Mouse (Mus musculus) erythroblast, embryonic 14.5 days (primary cell): ENCODE data around the gene Cmip. TPM values are rescaled to one million over a fixed set of nuclear protein-coding genes. Genes with fewer than 3 reads are reported as not detected.

Source experiments
- H3K27me3 ChIP-seq: 2 replicates; pipeline ENCODE4 v1.6.1; 2012; ENCODE audit warnings: inconsistent platforms; ENCODE audit not compliant: control insufficient read depth
- H3K36me3 ChIP-seq: 2 replicates; pipeline ENCODE4 v1.6.1; 2012; ENCODE audit warnings: mild to moderate bottlenecking, inconsistent platforms; ENCODE audit not compliant: control insufficient read depth
- H3K4me1 ChIP-seq: 2 replicates; pipeline ENCODE4 v1.6.1; 2012; ENCODE audit warnings: inconsistent platforms; ENCODE audit not compliant: control insufficient read depth
- H3K4me3 ChIP-seq: replicated peaks from 2 replicates; pipeline ENCODE3; 2012; ENCODE audit warnings: moderate library complexity, mild to moderate bottlenecking, inconsistent platforms
- H3K9me3 ChIP-seq: 2 replicates; pipeline ENCODE4 v1.6.1; 2012; ENCODE audit warnings: low read length, inconsistent platforms, mixed read lengths; ENCODE audit not compliant: control insufficient read depth
- GATA1 ChIP-seq: IDR thresholded peaks from 2 replicates; pipeline ENCODE4 v1.6.1; 2012; ENCODE audit warnings: low read length, inconsistent platforms, mixed read lengths
- TAL1 ChIP-seq: IDR thresholded peaks from 3 replicates; pipeline ENCODE4 v1.6.1; 2012; ENCODE audit warnings: low read length, inconsistent platforms, mixed read lengths
- polyA plus RNA-seq: library from polyadenylated mRNA; stranded (reverse); fragments of >175 nt; gene quantifications from 2 replicates; pipeline ENCODE4 v1.2.3, GENCODE M21; 2012

Gene Cmip
- polyA plus RNA-seq, 1 experiment = 8.2 TPM

- Histone ChIP-seq H3K9me3 (no peaks in the 10 kb centered on the region), H3K36me3 (peaks cover 47% of the 10 kb centered on the region), H3K27me3 (no peaks in the 10 kb centered on the region), H3K4me3 (no peak overlapping the region), H3K4me1 (peaks cover 76% of the 10 kb centered on the region)
- TF ChIP-seq TAL1 (no peak), GATA1 (no peak)
Observed at GRCm38 (mm10) chr8:117302072-117302471, 45.2 kb downstream of the Cmip start.

- H3K9me3 ChIP-seq = no peaks in the 10 kb centered on the region
- H3K4me3 ChIP-seq = no peak overlapping the region
- peaks cover 60% of the 10 kb centered on the region for H3K4me1 ChIP-seq
- TF ChIP-seq TAL1 (no peak), GATA1 (no peak)
- no peaks in the 10 kb centered on the region for H3K27me3 ChIP-seq
- H3K36me3 ChIP-seq = peaks cover 41% of the 10 kb centered on the region
Observed at GRCm38 (mm10) chr8:117303666-117304065, 46.8 kb downstream of the Cmip start.

GRCm38 (mm10) chr8:117305405-117305804 lies 48.5 kb downstream of the Cmip start:
- H3K9me3 ChIP-seq = no peaks in the 10 kb centered on the region
- H3K27me3 ChIP-seq = no peaks in the 10 kb centered on the region
- TF ChIP-seq GATA1 (no peak), TAL1 (no peak)
- H3K36me3 ChIP-seq = peaks cover 28% of the 10 kb centered on the region
- H3K4me3 ChIP-seq = no peak overlapping the region
- peaks cover 42% of the 10 kb centered on the region for H3K4me1 ChIP-seq

- Histone ChIP-seq H3K4me1 (peaks cover 29% of the 10 kb centered on the region), H3K36me3 (peaks cover 27% of the 10 kb centered on the region), H3K27me3 (no peaks in the 10 kb centered on the region), H3K9me3 (no peaks in the 10 kb centered on the region), H3K4me3 (no peak overlapping the region)
- TF ChIP-seq GATA1 (no peak), TAL1 (no peak)
Observed at GRCm38 (mm10) chr8:117306756-117307155, 49.9 kb downstream of the Cmip start.

GRCm38 (mm10) chr8:117307221-117307620 lies 50.4 kb downstream of the Cmip start:
- TF ChIP-seq TAL1 (no peak), GATA1 (no peak)
- Histone ChIP-seq H3K4me3 (no peak overlapping the region), H3K4me1 (peaks cover 26% of the 10 kb centered on the region), H3K9me3 (no peaks in the 10 kb centered on the region), H3K36me3 (peaks cover 26% of the 10 kb centered on the region), H3K27me3 (no peaks in the 10 kb centered on the region)

- TF ChIP-seq TAL1 = no peak
- no peak for TF ChIP-seq GATA1
- Histone ChIP-seq H3K4me1 (peaks cover 22% of the 10 kb centered on the region), H3K27me3 (no peaks in the 10 kb centered on the region), H3K9me3 (no peaks in the 10 kb centered on the region), H3K36me3 (peaks cover 25% of the 10 kb centered on the region), H3K4me3 (no peak overlapping the region)
Observed at GRCm38 (mm10) chr8:117308303-117309095, 51.6 kb downstream of the Cmip start.

DNA sequence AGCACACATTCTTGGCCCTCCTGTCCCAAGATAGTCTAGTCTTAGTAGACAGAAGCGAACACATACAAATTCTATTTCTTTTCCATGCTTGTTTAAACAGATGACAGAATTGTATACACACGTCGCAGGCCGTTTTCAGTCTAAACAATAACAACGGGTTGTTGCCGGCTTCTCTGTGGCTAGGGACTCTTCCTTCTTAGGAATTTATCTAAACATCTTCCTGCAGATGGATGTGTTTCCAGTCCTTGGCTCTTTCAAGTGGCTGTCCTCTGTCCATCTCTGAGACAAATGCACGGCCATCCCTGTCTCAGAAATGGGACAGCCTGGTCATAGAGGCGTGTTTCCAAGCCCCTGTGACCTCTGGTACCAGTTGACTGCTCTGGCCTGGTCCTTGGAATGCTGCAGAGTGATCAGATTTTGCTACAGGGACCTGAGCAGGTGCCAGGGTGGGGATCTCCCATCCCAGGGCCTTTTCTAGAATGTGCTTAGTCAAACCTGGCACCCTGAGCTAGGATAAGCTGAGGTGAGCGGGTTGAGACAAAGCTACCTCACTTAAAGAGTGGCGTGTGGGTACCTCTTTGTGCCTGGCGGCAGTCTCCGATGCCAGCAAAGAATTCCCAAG lies 52.9 kb downstream of the Cmip start:
- Histone ChIP-seq H3K4me1 (peaks cover 16% of the 10 kb centered on the region), H3K27me3 (no peaks in the 10 kb centered on the region), H3K9me3 (no peaks in the 10 kb centered on the region), H3K36me3 (peaks cover 19% of the 10 kb centered on the region), H3K4me3 (no peak overlapping the region)
- TF ChIP-seq TAL1 (no peak), GATA1 (no peak)

DNA sequence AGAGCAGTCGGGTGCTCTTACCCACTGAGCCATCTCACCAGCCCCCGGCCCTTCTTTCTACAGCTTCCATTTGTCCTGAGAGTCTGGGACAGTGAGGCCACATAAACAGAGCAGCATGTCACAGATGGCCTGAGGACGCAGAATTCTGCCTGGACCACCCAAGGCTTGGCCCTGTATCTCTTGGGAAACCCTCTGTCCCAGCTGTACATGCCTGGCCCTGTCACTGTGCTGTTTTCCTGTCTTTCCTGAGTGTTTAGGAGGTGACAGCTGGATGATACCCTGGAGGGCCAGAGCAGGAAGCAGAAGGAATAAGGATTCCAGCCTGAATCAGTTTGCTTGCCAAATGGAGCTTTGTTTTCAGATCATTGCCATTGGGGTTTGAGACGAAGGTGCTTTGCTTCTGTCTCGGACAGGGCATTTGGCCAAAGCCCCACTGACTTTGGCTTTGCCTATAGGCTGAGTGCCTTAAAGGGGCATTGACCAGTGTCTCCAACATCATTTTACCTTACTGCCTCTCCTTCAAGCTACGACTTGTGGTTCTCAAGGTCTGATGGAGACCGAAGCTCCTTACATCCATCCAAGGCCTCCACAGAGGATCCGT lies 54.2 kb downstream of the Cmip start:
- peaks cover 14% of the 10 kb centered on the region for H3K4me1 ChIP-seq
- peaks cover 24% of the 10 kb centered on the region for H3K36me3 ChIP-seq
- H3K9me3 ChIP-seq = no peaks in the 10 kb centered on the region
- TF ChIP-seq GATA1 (no peak), TAL1 (no peak)
- no peak overlapping the region for H3K4me3 ChIP-seq
- no peaks in the 10 kb centered on the region for H3K27me3 ChIP-seq

DNA sequence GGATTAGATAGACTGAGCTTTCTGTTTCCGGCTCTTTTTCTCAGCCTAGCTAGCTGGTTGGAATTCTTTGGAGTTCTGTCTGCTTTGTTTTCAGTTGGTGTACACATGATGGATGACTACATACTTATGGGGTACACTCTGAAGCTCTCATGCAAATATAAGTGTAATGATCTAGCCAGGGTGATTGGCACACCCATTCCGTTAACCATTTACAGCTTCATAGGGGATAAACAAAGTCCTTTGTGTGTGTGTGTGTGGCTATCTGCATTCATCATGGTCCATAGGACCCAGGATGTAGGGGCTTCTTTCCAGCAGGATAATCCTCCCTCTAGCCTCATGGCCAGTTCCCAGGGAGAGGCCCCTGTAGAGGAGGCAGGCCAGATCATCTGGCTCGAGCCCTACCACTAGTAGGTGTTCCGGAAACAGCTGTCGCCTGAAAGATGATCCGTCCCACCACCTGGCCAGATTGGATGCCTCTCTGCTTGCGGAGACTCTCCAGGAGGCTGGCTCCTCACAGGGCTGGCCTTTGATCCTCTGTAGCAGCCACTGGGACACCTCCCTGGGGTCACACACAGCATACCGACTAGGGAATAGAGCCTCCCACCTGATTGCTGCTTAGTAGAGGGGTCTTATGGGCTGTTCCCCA lies 57.6 kb downstream of the Cmip start:
- Histone ChIP-seq H3K9me3 (no peaks in the 10 kb centered on the region), H3K4me1 (peaks cover 19% of the 10 kb centered on the region), H3K36me3 (peaks cover 40% of the 10 kb centered on the region), H3K27me3 (no peaks in the 10 kb centered on the region), H3K4me3 (no peak overlapping the region)
- no peak for TF ChIP-seq GATA1
- no peak for TF ChIP-seq TAL1
